Mouse (Mus musculus) spleen, postnatal 36 days (tissue): ENCODE measurements at regions not wholly inside any gene's neighbourhood (a gene's known extent, or its start where the extent isn't known, plus 50 kb on each side); places are given as distances from the start of the nearest gene placed in this dataset.
A peak's percentile ranks its signal among the peaks of the same experiment; 100 is the strongest.

ENCODE experiments used
- DNase-seq, 2 experiments: peaks; one replicate each; pipeline ENCODE4 v3.0.0; 2022; ENCODE audit warnings: low spot score in 2 of 2, mixed read lengths in 1 of 2

GRCm38 (mm10) chrX:77432846-77433810 lies 77.7 kb upstream of the Tbl1x start:
- peak; percentile 89 to 92 for DNase-seq

- DNase-seq, result no peak
Observed at GRCm38 (mm10) chrX:77433811-77434192, 77.0 kb upstream of the Tbl1x start.

DNA sequence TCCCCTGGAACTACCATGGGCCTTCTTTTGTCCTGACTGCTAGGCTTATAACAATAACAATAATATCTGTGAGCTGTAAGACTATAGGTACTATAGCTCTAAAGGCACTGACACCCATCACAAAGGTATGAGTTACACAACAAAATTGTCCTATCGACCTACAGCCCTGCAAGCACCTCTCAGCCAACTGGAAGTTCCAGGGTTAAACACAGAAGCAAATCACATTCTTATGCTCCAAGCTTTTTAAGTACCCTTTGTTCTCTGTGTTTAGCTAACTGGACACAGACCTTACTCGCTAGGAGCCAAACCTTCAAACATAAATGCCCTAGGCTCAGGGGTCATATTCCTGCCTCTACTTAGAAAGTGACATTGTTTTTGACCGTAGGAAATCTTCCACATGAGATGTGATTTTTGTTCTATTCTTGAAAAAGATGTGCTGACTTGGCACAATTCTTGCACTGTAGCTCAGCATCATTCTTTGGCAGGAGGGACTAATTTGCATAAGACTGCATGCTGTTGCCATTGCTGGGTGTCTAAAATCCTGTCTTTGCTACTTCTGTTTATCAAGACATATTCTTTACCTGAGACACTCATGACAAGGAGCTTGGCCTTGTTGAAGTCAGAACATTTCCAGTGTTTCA lies 66.8 kb upstream of the Tbl1x start:
- DNase-seq, result no peak

GRCm38 (mm10) chrX:77446755-77447154 lies 64.1 kb upstream of the Tbl1x start:
- no peak for DNase-seq

DNA sequence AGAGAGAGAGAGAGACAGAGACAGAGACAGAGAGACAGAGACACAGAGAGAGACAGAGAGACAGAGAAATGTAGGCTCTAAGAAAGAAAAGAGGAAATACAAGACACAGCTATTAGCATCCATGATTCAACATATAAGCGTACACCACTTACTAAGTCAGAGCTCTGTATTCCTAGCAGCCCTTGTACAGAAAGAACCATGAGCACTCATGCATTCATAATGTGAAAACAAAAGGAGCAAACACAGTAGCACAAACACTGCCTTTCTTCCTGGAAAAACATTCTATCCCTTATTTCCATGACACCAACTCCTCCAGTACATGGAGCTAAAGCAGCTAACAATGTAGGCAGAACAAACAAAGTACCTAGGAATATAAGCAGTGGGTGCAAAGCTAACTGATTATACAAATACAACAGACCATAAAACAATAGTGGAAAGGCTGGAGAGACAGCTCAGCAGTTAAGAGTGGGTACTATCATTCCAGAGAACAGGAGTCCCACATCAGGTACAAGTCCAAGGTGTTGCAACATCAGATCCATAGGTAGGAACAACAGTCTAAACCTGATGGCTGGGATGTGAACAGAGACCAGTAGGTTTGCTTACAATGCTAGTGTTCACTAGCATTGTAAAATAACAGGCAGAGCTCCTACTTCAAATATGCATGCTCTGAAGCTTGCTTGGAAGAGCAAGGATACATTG lies 58.7 kb upstream of the Tbl1x start:
- DNase-seq, result no peak
